In the genomic region with DNA sequence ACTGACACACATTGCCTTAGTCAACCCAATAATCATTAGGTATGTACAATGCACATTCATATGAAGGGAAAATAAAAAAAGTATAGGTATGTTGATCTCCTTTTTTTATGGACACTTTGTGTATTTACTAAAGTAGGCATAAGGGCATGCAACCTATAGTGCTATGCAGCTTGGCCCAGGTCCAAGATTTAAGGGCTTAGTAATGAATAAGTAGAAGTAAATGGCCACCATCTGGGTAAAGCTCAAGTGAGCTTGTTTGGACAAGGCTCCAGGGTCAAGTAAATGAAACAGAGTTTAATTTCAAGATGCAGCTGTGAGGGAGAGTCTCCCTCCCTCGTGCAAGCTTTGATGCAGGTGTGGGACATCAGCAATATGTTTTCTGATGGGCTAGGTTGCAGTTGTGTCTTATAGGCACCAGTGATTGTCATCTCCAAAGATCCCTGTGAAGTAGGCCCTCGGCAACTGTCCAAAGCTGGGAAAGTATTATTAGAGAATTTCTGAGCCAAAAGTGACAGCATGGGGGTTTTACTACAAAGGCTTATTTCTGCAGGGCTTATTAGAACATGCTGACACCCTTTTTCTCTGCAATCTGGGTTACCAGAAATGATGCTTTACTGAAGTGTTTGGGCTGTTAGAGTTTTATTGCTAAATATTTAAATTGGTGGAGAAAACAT, we compare ENCODE assay signal across 15 mouse cellular contexts.
DNase-seq lines count a peak whose midpoint lies in the region; ATAC-seq and TF ChIP-seq lines count a peak whose summit lies in the region.
"Had no signal": no experiment of that assay in that cellular context is flagged by ENCODE, and none has a peak within 500 bp of the region (broad histone marks: within the 10 kb centered on the region; RNA-seq: fewer than 3 reads in every experiment).

No protein-coding gene starts in this region.

- H3K36me3 ChIP-seq in hindbrain, embryonic 14.5 days (replicated peaks; ENCODE audit: control insufficient read depth, insufficient read depth) = no peaks in the 10 kb centered on the region
- H3K36me3 ChIP-seq in hindbrain, embryonic 10.5 days = no peaks in the 10 kb centered on the region
- H3K36me3 ChIP-seq: embryonic facial prominence, embryonic 12.5 days; forebrain, embryonic 10.5 days; kidney, embryonic 15.5 days had no signal

- peak; percentile 2 to 11 for DNase-seq in cerebellum, adult 2 months
- DNase-seq in hindbrain, embryonic 14.5 days (ENCODE audit: low spot score) = no peak
- no peak for DNase-seq in hindbrain, embryonic 10.5 days (ENCODE audit: low spot score)
- peak; percentile 5 to 23 for DNase-seq in cerebellum, postnatal 25 days
- peak; percentile 37 to 65 for DNase-seq in layer of hippocampus, postnatal 14 days (ENCODE audit: low spot score in 2 of 2)
- DNase-seq in MN1 (ENCODE audit: low spot score) = no peak
- no peak for DNase-seq in adrenal gland, adult (ENCODE audit: inconsistent age in 2 of 2, low spot score in 1 of 2)
- DNase-seq: heart, adult 2 months; right cerebral cortex, postnatal 25 days had no signal

- H3K4me2 ChIP-seq in hindbrain, embryonic 14.5 days (replicated peaks) = no peak overlapping the region
- H3K4me2 ChIP-seq: embryonic facial prominence, embryonic 12.5 days; kidney, embryonic 15.5 days; liver, embryonic 11.5 days had no signal

- TF ChIP-seq CTCF in cerebellum, adult 2 months (IDR thresholded peaks at IDR 0.05; ENCODE audit: borderline replicate concordance, insufficient read depth, low read depth, low read length) = no peak

- no peak for ATAC-seq in cerebellum, adult (ENCODE audit: insufficient number of reproducible peaks, low FRiP score, low TSS enrichment)
- peak; percentile 55; the same call in 1 of the 2 replicates for ATAC-seq in hindbrain, embryonic 14.5 days (ENCODE audit: low FRiP score)

- no peak overlapping the region for H3K9ac ChIP-seq in hindbrain, embryonic 14.5 days
- H3K9ac ChIP-seq: embryonic facial prominence, embryonic 12.5 days; kidney, embryonic 15.5 days had no signal

- H3K27me3 ChIP-seq in cerebellum, adult 2 months (ENCODE audit: control insufficient read depth, insufficient read depth, low read length) = no peaks in the 10 kb centered on the region
- H3K27me3 ChIP-seq in hindbrain, embryonic 14.5 days (ENCODE audit: control insufficient read depth, insufficient read depth, low read length) = no peaks in the 10 kb centered on the region
- no peaks in the 10 kb centered on the region for H3K27me3 ChIP-seq in hindbrain, embryonic 10.5 days (ENCODE audit: insufficient read depth, poor library complexity, severe bottlenecking)
- H3K27me3 ChIP-seq: CH12.LX; embryonic facial prominence, embryonic 12.5 days; kidney, embryonic 15.5 days had no signal

- 8% methylated on average over 2 of the region's 2 CpGs for WGBS in cerebellum, adult 2 months
- 59% methylated on average over 2 of the region's 2 CpGs for WGBS in hindbrain, embryonic 14.5 days
- 65% methylated on average over 2 of the region's 2 CpGs for WGBS in hindbrain, embryonic 10.5 days

- H3K27ac ChIP-seq in cerebellum, adult 2 months (ENCODE audit: insufficient read depth, low read length) = no peak overlapping the region
- no peak overlapping the region for H3K27ac ChIP-seq in hindbrain, embryonic 14.5 days
- no peak overlapping the region for H3K27ac ChIP-seq in hindbrain, embryonic 10.5 days
- H3K27ac ChIP-seq: embryonic facial prominence, embryonic 12.5 days; forebrain, embryonic 10.5 days; heart, adult 2 months; kidney, embryonic 15.5 days had no signal

- H3K4me3 ChIP-seq in cerebellum, adult 2 months (replicated peaks; ENCODE audit: insufficient read depth, low read depth, low read length) = no peak overlapping the region
- H3K4me3 ChIP-seq in hindbrain, embryonic 14.5 days (replicated peaks; ENCODE audit: low read length) = no peak overlapping the region
- H3K4me3 ChIP-seq in hindbrain, embryonic 10.5 days = no peak overlapping the region
- H3K4me3 ChIP-seq: embryonic facial prominence, embryonic 12.5 days; forebrain, embryonic 10.5 days; heart, adult 2 months; kidney, embryonic 15.5 days had no signal

- no peak for TF ChIP-seq POLR2A in cerebellum, adult 2 months (IDR thresholded peaks at IDR 0.05; ENCODE audit: borderline replicate concordance, insufficient read depth, low read length)

- no peaks in the 10 kb centered on the region for H3K9me3 ChIP-seq in hindbrain, embryonic 14.5 days (ENCODE audit: control insufficient read depth, low read length)
- no peaks in the 10 kb centered on the region for H3K9me3 ChIP-seq in hindbrain, embryonic 10.5 days
- H3K9me3 ChIP-seq: embryonic facial prominence, embryonic 12.5 days; forebrain, embryonic 10.5 days; kidney, embryonic 15.5 days had no signal

- no peaks in the 10 kb centered on the region for H3K4me1 ChIP-seq in cerebellum, adult 2 months (ENCODE audit: control insufficient read depth, insufficient read depth, low read length)
- no peaks in the 10 kb centered on the region for H3K4me1 ChIP-seq in hindbrain, embryonic 14.5 days (replicated peaks; ENCODE audit: control insufficient read depth, insufficient read depth, low read length)
- no peaks in the 10 kb centered on the region for H3K4me1 ChIP-seq in hindbrain, embryonic 10.5 days (replicated peaks)
- H3K4me1 ChIP-seq: embryonic facial prominence, embryonic 12.5 days; forebrain, embryonic 10.5 days; kidney, embryonic 15.5 days had no signal

Comparison
In these comparisons a context has a peak if more than half of its experiments do, and no peak if none do; other contexts are left out.
1. DNase-seq: peak in cerebellum, adult 2 months (2 of 2), cerebellum, postnatal 25 days (2 of 2) and layer of hippocampus, postnatal 14 days (2 of 2); none in hindbrain, embryonic 14.5 days (single experiment), hindbrain, embryonic 10.5 days (single experiment), MN1 (single experiment) and adrenal gland, adult (0 of 2).